15 mouse cellular contexts compared by ENCODE assay signal in the genomic region with DNA sequence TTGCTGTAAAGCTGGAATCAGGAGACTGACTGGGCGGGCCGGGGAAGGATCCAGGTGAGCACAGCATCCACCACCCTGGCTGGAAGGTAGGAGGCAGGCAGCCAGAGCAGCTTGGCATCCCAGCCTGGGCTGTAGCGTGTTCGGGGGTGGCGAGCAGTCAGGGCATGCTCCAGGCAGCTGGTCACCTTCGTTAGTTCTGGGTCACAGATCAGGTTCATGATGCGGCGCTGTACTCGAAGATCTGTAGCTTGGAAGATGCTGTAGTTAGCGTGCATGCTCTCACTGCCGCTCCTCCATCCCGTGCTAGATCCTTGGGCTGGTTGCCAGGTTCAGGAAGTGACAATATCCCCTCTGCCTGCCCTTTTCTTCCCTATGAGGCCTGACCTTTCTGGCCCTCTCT. TPM values are rescaled to one million over a fixed set of nuclear protein-coding genes. Genes with fewer than 3 reads are reported as not detected.
A peak's percentile ranks its signal among the peaks of the same experiment; 100 is the strongest.
DNase-seq lines count a peak whose midpoint lies in the region; ATAC-seq and TF ChIP-seq lines count a peak whose summit lies in the region.
"Had no signal": no experiment of that assay in that cellular context is flagged by ENCODE, and none has a peak within 500 bp of the region (broad histone marks: within the 10 kb centered on the region; RNA-seq: fewer than 3 reads in every experiment).

No protein-coding gene starts in this region.

- no peak overlapping the region for H3K4me2 ChIP-seq in midbrain, embryonic 13.5 days (replicated peaks)
- no peak overlapping the region for H3K4me2 ChIP-seq in midbrain, embryonic 15.5 days
- peak overlapping the region; percentile 93 for H3K4me2 ChIP-seq in myocyte (ENCODE audit: low read depth)
- H3K4me2 ChIP-seq in liver, embryonic 12.5 days, result no peak overlapping the region
- H3K4me2 ChIP-seq: heart, embryonic 11.5 days; limb, embryonic 15.5 days; lung, embryonic 15.5 days; stomach, embryonic 15.5 days had no signal

- TF ChIP-seq POLR2A in myocyte (IDR thresholded peaks at IDR 0.05; ENCODE audit: insufficient read length, low read depth), result peak; percentile 71

- H3K4me1 ChIP-seq in midbrain, embryonic 13.5 days (replicated peaks), result peaks cover 26% of the 10 kb centered on the region
- H3K4me1 ChIP-seq in midbrain, embryonic 15.5 days, result peaks cover 23% of the 10 kb centered on the region
- H3K4me1 ChIP-seq in liver, embryonic 12.5 days, result peaks cover 35% of the 10 kb centered on the region

- 81% methylated on average over 12 of the region's 12 CpGs for WGBS in midbrain, embryonic 13.5 days
- 83% methylated on average over 12 of the region's 12 CpGs for WGBS in midbrain, embryonic 15.5 days
- WGBS in liver, embryonic 12.5 days (ENCODE audit: insufficient replicate concordance), result 86% methylated on average over 12 of the region's 12 CpGs

- H3K9ac ChIP-seq in midbrain, embryonic 13.5 days (replicated peaks), result no peak overlapping the region
- H3K9ac ChIP-seq in midbrain, embryonic 15.5 days, result no peak overlapping the region
- no peak overlapping the region for H3K9ac ChIP-seq in liver, embryonic 12.5 days
- H3K9ac ChIP-seq: limb, embryonic 15.5 days; lung, embryonic 15.5 days; stomach, embryonic 15.5 days had no signal

- peaks cover 14% of the 10 kb centered on the region for H3K36me3 ChIP-seq in midbrain, embryonic 13.5 days
- H3K36me3 ChIP-seq in midbrain, embryonic 15.5 days (replicated peaks), result no peaks in the 10 kb centered on the region
- peaks cover 61% of the 10 kb centered on the region for H3K36me3 ChIP-seq in myocyte (ENCODE audit: control insufficient read depth, insufficient read depth)
- peaks cover 39% of the 10 kb centered on the region for H3K36me3 ChIP-seq in liver, embryonic 12.5 days

- H3K27me3 ChIP-seq in midbrain, embryonic 13.5 days, result peaks cover 6% of the 10 kb centered on the region; the same call in 1 of the 2 replicates
- no peaks in the 10 kb centered on the region for H3K27me3 ChIP-seq in midbrain, embryonic 15.5 days (replicated peaks)
- no peaks in the 10 kb centered on the region for H3K27me3 ChIP-seq in myocyte (ENCODE audit: control insufficient read depth, insufficient read depth, insufficient read length)
- peaks cover 38% of the 10 kb centered on the region for H3K27me3 ChIP-seq in liver, embryonic 12.5 days (replicated peaks)
- H3K27me3 ChIP-seq: limb, embryonic 15.5 days; lung, embryonic 15.5 days; stomach, embryonic 15.5 days had no signal

- no peak overlapping the region for H3K4me3 ChIP-seq in midbrain, embryonic 13.5 days (replicated peaks)
- H3K4me3 ChIP-seq in midbrain, embryonic 15.5 days, result no peak overlapping the region
- peak overlapping the region; percentile 96 for H3K4me3 ChIP-seq in myocyte
- H3K4me3 ChIP-seq in liver, embryonic 12.5 days, result no peak overlapping the region
- H3K4me3 ChIP-seq: limb, embryonic 15.5 days; lung, embryonic 15.5 days; megakaryocyte, embryonic 14.5 days; stomach, embryonic 15.5 days had no signal

- H3ac ChIP-seq in myocyte (ENCODE audit: control insufficient read depth, insufficient read length), result no peak overlapping the region

- H3K79me2 ChIP-seq in myocyte (ENCODE audit: control insufficient read depth, insufficient read depth), result peaks cover 63% of the 10 kb centered on the region

- ATAC-seq in midbrain, embryonic 13.5 days, result peak; percentile 5; the same call in 1 of the 2 replicates
- no peak for ATAC-seq in midbrain, embryonic 15.5 days (replicated peaks)
- ATAC-seq in liver, embryonic 12.5 days, result no peak
- ATAC-seq: intestine, embryonic 16.5 days had no signal

- no peaks in the 10 kb centered on the region for H3K9me3 ChIP-seq in midbrain, embryonic 13.5 days
- H3K9me3 ChIP-seq in midbrain, embryonic 15.5 days, result no peaks in the 10 kb centered on the region
- no peaks in the 10 kb centered on the region for H3K9me3 ChIP-seq in liver, embryonic 12.5 days (replicated peaks)
- H3K9me3 ChIP-seq: limb, embryonic 15.5 days; lung, embryonic 15.5 days; megakaryocyte, embryonic 14.5 days; stomach, embryonic 15.5 days had no signal

- intact Hi-C loops in gastrocnemius, postnatal 14 days (cut with DNase I; ENCODE audit: low total_unique reads), result loop anchor here (5.0 to 10.0 kb wide), 2 partner anchors 34 to 61 kb away; no protein-coding TSS in a partner anchor

- DNase-seq in cerebellum, adult 11-12 months, result peak; percentile 55
- DNase-seq in cerebellum, adult 8-10 months, result no peak
- DNase-seq in gastrocnemius, postnatal 10 days, result peak; percentile 13
- no peak for DNase-seq in gastrocnemius, postnatal 14 days

- H3K27ac ChIP-seq in midbrain, embryonic 13.5 days, result no peak overlapping the region
- H3K27ac ChIP-seq in midbrain, embryonic 15.5 days, result no peak overlapping the region
- no peak overlapping the region for H3K27ac ChIP-seq in liver, embryonic 12.5 days

TF ChIP-seq in myocyte, 11 proteins besides CTCF, POLR2A, EP300 and RAD21:
- TF ChIP-seq MYOD1 (IDR thresholded peaks at IDR 0.05; ENCODE audit: control insufficient read depth in 1 of 3, insufficient read length in 2 of 3, low read depth in 2 of 3), result no peak
- peak; percentile 97 for TF ChIP-seq POLR2AphosphoS2 (IDR thresholded peaks at IDR 0.05; ENCODE audit: insufficient read length, low read depth)
TF ChIP-seq in myocyte: peak in this region for 1.

RNA-seq across cellular contexts. Expression of a gene that starts 9.0 kb away (rescaled TPM):
- 10 to 100 TPM in 1 of 2 experiments, 1 to 10 TPM in 1; 8.2 to 12.5 TPM for total RNA-seq in gastrocnemius, postnatal 10 days (2021)
- total RNA-seq in gastrocnemius, postnatal 14 days (2021), result 1 to 10 TPM; 5.6 to 7.7 TPM
- 14.8 and 20.9 TPM in 2 replicates for polyA plus RNA-seq in midbrain, embryonic 13.5 days (2015; fragmentation: Nextera tagmentation; extraction: Ambion mirVana)
- 12.9 and 15.4 TPM in 2 replicates for polyA plus RNA-seq in midbrain, embryonic 15.5 days (2015; fragmentation: Nextera tagmentation; extraction: Ambion mirVana)
- 63.3 TPM for polyA plus RNA-seq in myocyte (2012; fragmentation: generic; extraction: Trizol)
- 8.2 and 9.0 TPM in 2 replicates for polyA plus RNA-seq in liver, embryonic 12.5 days (2016; fragmentation: Nextera tagmentation; extraction: Ambion mirVana)

RNA-seq across cellular contexts. Expression of a gene that starts 10.1 kb away (rescaled TPM):
- 100 to 1,000 TPM; 201 to 210 TPM for total RNA-seq in gastrocnemius, postnatal 10 days (2021)
- 100 to 1,000 TPM; 174 to 181 TPM for total RNA-seq in gastrocnemius, postnatal 14 days (2021)
- polyA plus RNA-seq in midbrain, embryonic 13.5 days (2015; fragmentation: Nextera tagmentation; extraction: Ambion mirVana), result 266 and 289 TPM in 2 replicates
- polyA plus RNA-seq in midbrain, embryonic 15.5 days (2015; fragmentation: Nextera tagmentation; extraction: Ambion mirVana), result 259 and 262 TPM in 2 replicates
- 238 TPM for polyA plus RNA-seq in myocyte (2012; fragmentation: generic; extraction: Trizol)
- polyA plus RNA-seq in liver, embryonic 12.5 days (2016; fragmentation: Nextera tagmentation; extraction: Ambion mirVana), result 82.5 and 83.0 TPM in 2 replicates

RNA-seq across cellular contexts. Expression of a gene that starts 12.9 kb away (rescaled TPM):
- 100 to 1,000 TPM; 198 to 258 TPM for total RNA-seq in gastrocnemius, postnatal 10 days (2021)
- 100 to 1,000 TPM; 121 to 151 TPM for total RNA-seq in gastrocnemius, postnatal 14 days (2021)
- polyA plus RNA-seq in midbrain, embryonic 13.5 days (2015; fragmentation: Nextera tagmentation; extraction: Ambion mirVana), result 127 and 141 TPM in 2 replicates
- 154 and 184 TPM in 2 replicates for polyA plus RNA-seq in midbrain, embryonic 15.5 days (2015; fragmentation: Nextera tagmentation; extraction: Ambion mirVana)
- 2,403 TPM for polyA plus RNA-seq in myocyte (2012; fragmentation: generic; extraction: Trizol)
- 127 and 129 TPM in 2 replicates for polyA plus RNA-seq in liver, embryonic 12.5 days (2016; fragmentation: Nextera tagmentation; extraction: Ambion mirVana)

RNA-seq across cellular contexts. Expression of a gene that starts 19.9 kb away (rescaled TPM):
- total RNA-seq in gastrocnemius, postnatal 10 days (2021), result 100 to 1,000 TPM; 125 to 127 TPM
- 10 to 100 TPM; 88.7 to 94.7 TPM for total RNA-seq in gastrocnemius, postnatal 14 days (2021)
- polyA plus RNA-seq in midbrain, embryonic 13.5 days (2015; fragmentation: Nextera tagmentation; extraction: Ambion mirVana), result 1.7 and 2.5 TPM in 2 replicates
- 5.1 and 5.5 TPM in 2 replicates for polyA plus RNA-seq in midbrain, embryonic 15.5 days (2015; fragmentation: Nextera tagmentation; extraction: Ambion mirVana)
- 635 TPM for polyA plus RNA-seq in myocyte (2012; fragmentation: generic; extraction: Trizol)
- polyA plus RNA-seq in liver, embryonic 12.5 days (2016; fragmentation: Nextera tagmentation; extraction: Ambion mirVana), result 0.12 and 0.17 TPM in 2 replicates
- total RNA-seq: hematopoietic stem cell, adult 5-6 weeks had no signal

RNA-seq across cellular contexts. Expression of a gene that starts 22.2 kb away (rescaled TPM):
- 1 to 10 TPM; 8.2 to 9.5 TPM for total RNA-seq in gastrocnemius, postnatal 10 days (2021)
- 1 to 10 TPM; 6.7 to 7.1 TPM for total RNA-seq in gastrocnemius, postnatal 14 days (2021)
- polyA plus RNA-seq in midbrain, embryonic 13.5 days (2015; fragmentation: Nextera tagmentation; extraction: Ambion mirVana), result 11.2 and 11.7 TPM in 2 replicates
- 10.3 and 10.9 TPM in 2 replicates for polyA plus RNA-seq in midbrain, embryonic 15.5 days (2015; fragmentation: Nextera tagmentation; extraction: Ambion mirVana)
- 17.9 TPM for polyA plus RNA-seq in myocyte (2012; fragmentation: generic; extraction: Trizol)
- 1.8 and 1.9 TPM in 2 replicates for polyA plus RNA-seq in liver, embryonic 12.5 days (2016; fragmentation: Nextera tagmentation; extraction: Ambion mirVana)

Comparison
In these comparisons a context has a peak if more than half of its experiments do, and no peak if none do; other contexts are left out.
1. DNase-seq: peak in cerebellum, adult 11-12 months (single experiment) and gastrocnemius, postnatal 10 days (single experiment); none in cerebellum, adult 8-10 months (single experiment) and gastrocnemius, postnatal 14 days (single experiment).
2. RNA of a gene that starts 12.9 kb away (polyA plus RNA-seq): 2,403 TPM in myocyte (single experiment); 154 to 184 TPM in midbrain, embryonic 15.5 days, 127 to 141 TPM in midbrain, embryonic 13.5 days and 127 to 129 TPM in liver, embryonic 12.5 days; every median in the first group is over 10 times any median in the second.